Mouse (Mus musculus): ENCODE measurements at regions not wholly inside any gene's neighbourhood (a gene's known extent, or its start where the extent isn't known, plus 50 kb on each side); places are given as distances from the start of the nearest gene placed in this dataset.
A peak's percentile ranks its signal among the peaks of the same experiment; 100 is the strongest.

- no peak for DNase-seq (ENCODE audit: low read depth)
- no peak for TF ChIP-seq CTCF (IDR thresholded peaks at IDR 0.05; ENCODE audit: borderline replicate concordance, extremely low read depth, insufficient read depth, insufficient read length)
- TF ChIP-seq POLR2A (IDR thresholded peaks at IDR 0.05; ENCODE audit: borderline replicate concordance, extremely low read depth, insufficient read depth, insufficient read length, poor library complexity, severe bottlenecking): no peak
These were observed 232.0 kb downstream of the Wdr72 start for GRCm38 (mm10) chr9:74342176-74342575.

DNA sequence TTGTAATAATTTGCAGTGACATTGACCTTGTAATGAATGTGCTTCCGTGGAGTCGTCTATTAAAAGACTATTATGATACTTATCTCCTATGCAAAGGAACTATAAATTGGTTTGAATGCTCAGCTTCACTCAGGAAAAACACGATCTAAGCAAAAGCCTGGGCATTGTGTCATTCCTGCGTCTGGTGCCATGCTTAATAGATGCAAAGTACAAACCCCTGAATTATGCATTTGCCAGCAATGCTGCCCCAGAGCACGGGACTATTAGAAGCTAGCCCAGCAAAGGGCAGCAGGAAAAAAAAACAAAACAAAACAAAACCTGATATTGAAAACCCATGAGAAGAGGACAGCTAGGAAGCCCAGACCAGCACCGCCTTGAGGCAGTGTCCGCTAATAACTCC is 234.9 kb downstream of the Wdr72 start:
- TF ChIP-seq POLR2A (IDR thresholded peaks at IDR 0.05; ENCODE audit: borderline replicate concordance, extremely low read depth, insufficient read depth, insufficient read length, poor library complexity, severe bottlenecking): no peak
- TF ChIP-seq CTCF (IDR thresholded peaks at IDR 0.05; ENCODE audit: borderline replicate concordance, extremely low read depth, insufficient read depth, insufficient read length): no peak
- peak; percentile 57 for DNase-seq (ENCODE audit: low read depth)

DNA sequence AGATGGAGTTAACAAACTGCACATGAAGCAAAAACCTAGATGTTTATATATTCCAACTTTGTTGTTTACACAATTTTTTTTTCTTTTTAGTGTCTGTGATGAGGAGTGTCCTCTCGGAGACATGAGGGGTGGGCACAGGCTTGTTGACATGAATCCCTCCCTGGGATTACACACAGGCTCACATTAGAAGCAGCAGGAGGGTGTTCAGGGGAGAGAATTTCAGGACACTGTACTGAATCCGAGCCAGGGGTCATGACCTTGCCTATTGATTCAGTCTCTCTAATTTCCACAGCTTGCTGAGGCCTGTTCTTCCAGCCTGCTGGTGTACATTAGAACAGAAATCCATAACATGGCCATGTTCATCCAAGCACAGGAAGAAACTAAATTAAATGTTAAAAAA is 238.6 kb downstream of the Wdr72 start:
- no peak for TF ChIP-seq POLR2A (IDR thresholded peaks at IDR 0.05; ENCODE audit: borderline replicate concordance, extremely low read depth, insufficient read depth, insufficient read length, poor library complexity, severe bottlenecking)
- TF ChIP-seq CTCF (IDR thresholded peaks at IDR 0.05; ENCODE audit: borderline replicate concordance, extremely low read depth, insufficient read depth, insufficient read length): no peak

GRCm38 (mm10) chr9:74365930-74366438 is 255.8 kb downstream of the Wdr72 start:
- TF ChIP-seq POLR2A (IDR thresholded peaks at IDR 0.05; ENCODE audit: borderline replicate concordance, extremely low read depth, insufficient read depth, insufficient read length, poor library complexity, severe bottlenecking) (no peak), CTCF (IDR thresholded peaks at IDR 0.05; ENCODE audit: borderline replicate concordance, extremely low read depth, insufficient read depth, insufficient read length) (no peak)

More for the DNA sequence above, 238.6 kb downstream of the Wdr72 start:
- no peak for DNase-seq (ENCODE audit: low read depth)

DNA sequence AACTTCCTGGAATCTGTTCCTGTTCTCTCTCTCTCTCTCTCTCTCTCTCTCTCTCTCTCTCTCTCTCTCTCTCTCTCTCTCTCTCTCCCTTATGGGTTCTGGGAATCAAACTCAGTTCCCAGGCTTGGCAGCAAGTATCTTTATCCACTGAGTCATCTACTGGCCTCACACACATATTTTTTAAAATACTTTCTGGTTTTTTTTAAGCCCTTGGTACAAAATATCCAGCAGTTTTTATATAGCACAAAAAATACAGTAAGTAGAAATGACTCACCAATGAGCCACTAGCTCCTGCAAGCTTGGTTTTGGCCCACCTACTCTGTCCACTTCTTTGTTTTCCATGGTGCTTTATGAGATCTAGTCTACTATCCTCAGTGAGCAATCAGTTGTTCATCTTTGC is 266.0 kb downstream of the Wdr72 start:
- DNase-seq (ENCODE audit: low read depth): no peak
- no peak for TF ChIP-seq CTCF (IDR thresholded peaks at IDR 0.05; ENCODE audit: borderline replicate concordance, extremely low read depth, insufficient read depth, insufficient read length)

More at GRCm38 (mm10) chr9:74365930-74366438, 255.8 kb downstream of the Wdr72 start:
- peak; percentile 46 for DNase-seq (ENCODE audit: low read depth)

- no peak for DNase-seq (ENCODE audit: low read depth)
- TF ChIP-seq CTCF (IDR thresholded peaks at IDR 0.05; ENCODE audit: borderline replicate concordance, extremely low read depth, insufficient read depth, insufficient read length) (no peak), POLR2A (IDR thresholded peaks at IDR 0.05; ENCODE audit: borderline replicate concordance, extremely low read depth, insufficient read depth, insufficient read length, poor library complexity, severe bottlenecking) (no peak)
These were observed 267.0 kb downstream of the Wdr72 start for GRCm38 (mm10) chr9:74377204-74377603.

GRCm38 (mm10) chr9:74384206-74384896 is 274.2 kb downstream of the Wdr72 start:
- DNase-seq (ENCODE audit: low read depth): peak; percentile 77
- TF ChIP-seq CTCF (IDR thresholded peaks at IDR 0.05; ENCODE audit: borderline replicate concordance, extremely low read depth, insufficient read depth, insufficient read length) (no peak), POLR2A (IDR thresholded peaks at IDR 0.05; ENCODE audit: borderline replicate concordance, extremely low read depth, insufficient read depth, insufficient read length, poor library complexity, severe bottlenecking) (no peak)

DNA sequence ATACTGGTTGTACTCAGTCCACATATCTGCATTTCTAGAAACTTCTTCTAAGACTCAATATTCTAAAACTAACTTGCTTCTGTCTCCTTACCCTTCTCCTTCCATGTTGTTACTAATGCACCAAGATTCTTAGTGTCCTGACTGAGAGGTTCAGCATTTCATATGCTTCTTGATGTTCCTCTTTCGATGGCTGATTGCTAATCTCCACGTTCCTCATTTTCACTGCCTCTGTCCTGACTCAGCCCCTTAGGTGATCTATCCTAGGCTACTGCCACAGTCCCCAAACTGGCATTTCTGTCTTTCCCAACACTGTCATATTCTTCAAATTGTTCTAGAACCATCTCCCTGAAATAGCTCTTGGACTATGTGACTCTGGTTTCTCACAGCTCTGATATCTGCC is 315.4 kb downstream of the Wdr72 start:
- DNase-seq (ENCODE audit: low read depth): no peak
- TF ChIP-seq CTCF (IDR thresholded peaks at IDR 0.05; ENCODE audit: borderline replicate concordance, extremely low read depth, insufficient read depth, insufficient read length) (no peak), POLR2A (IDR thresholded peaks at IDR 0.05; ENCODE audit: borderline replicate concordance, extremely low read depth, insufficient read depth, insufficient read length, poor library complexity, severe bottlenecking) (no peak)

GRCm38 (mm10) chr9:74449981-74450380 is 339.8 kb downstream of the Wdr72 start:
- TF ChIP-seq POLR2A (IDR thresholded peaks at IDR 0.05; ENCODE audit: borderline replicate concordance, extremely low read depth, insufficient read depth, insufficient read length, poor library complexity, severe bottlenecking): no peak
- no peak for TF ChIP-seq CTCF (IDR thresholded peaks at IDR 0.05; ENCODE audit: borderline replicate concordance, extremely low read depth, insufficient read depth, insufficient read length)
- peak; percentile 61 for DNase-seq (ENCODE audit: low read depth)

DNA sequence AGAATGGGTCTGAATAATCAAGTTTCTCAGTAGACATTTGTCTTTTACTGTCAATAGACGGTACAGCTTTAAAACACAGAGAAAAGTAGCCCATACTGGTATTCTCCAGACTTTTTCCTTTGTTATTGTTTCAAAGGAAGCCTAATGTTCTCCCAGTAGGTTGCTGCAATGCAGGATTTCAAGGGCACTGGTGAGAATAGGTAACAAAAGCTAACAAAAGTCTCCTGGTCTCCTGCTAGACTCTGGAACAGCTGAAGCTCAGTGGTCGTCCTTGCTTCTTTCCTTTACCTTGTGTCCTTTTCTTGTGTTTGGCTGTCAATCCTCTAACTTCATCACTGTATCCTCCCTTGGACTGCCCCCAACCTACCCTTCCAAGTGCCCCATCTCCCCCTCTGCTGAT is 350.9 kb downstream of the Wdr72 start:
- DNase-seq (ENCODE audit: low read depth): no peak
- TF ChIP-seq POLR2A (IDR thresholded peaks at IDR 0.05; ENCODE audit: borderline replicate concordance, extremely low read depth, insufficient read depth, insufficient read length, poor library complexity, severe bottlenecking) (no peak), CTCF (IDR thresholded peaks at IDR 0.05; ENCODE audit: borderline replicate concordance, extremely low read depth, insufficient read depth, insufficient read length) (no peak)

DNA sequence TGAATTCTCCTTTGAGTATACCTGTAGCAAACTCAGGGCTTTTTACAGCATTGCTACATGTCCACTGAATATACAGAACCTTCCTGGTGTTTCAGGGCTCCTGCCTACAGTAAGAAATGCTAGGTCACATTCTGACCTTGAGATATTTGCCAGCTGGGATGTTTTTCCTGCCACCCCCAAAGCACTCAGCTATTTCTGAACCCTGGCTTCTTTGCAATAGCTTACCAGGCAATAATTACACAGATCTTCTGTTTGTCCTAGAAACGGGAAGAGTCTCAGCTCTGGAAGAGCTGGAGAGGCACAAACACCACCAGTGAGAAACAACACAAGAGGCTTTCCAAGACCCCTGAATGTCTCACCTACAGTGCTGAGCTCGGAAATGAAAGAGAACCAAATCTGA is 366.7 kb downstream of the Wdr72 start:
- DNase-seq (ENCODE audit: low read depth): no peak
- TF ChIP-seq CTCF (IDR thresholded peaks at IDR 0.05; ENCODE audit: borderline replicate concordance, extremely low read depth, insufficient read depth, insufficient read length): no peak
- no peak for TF ChIP-seq POLR2A (IDR thresholded peaks at IDR 0.05; ENCODE audit: borderline replicate concordance, extremely low read depth, insufficient read depth, insufficient read length, poor library complexity, severe bottlenecking)

- DNase-seq (ENCODE audit: low read depth): peak; percentile 27
- TF ChIP-seq CTCF (IDR thresholded peaks at IDR 0.05; ENCODE audit: borderline replicate concordance, extremely low read depth, insufficient read depth, insufficient read length) (no peak), POLR2A (IDR thresholded peaks at IDR 0.05; ENCODE audit: borderline replicate concordance, extremely low read depth, insufficient read depth, insufficient read length, poor library complexity, severe bottlenecking) (no peak)
These were observed 369.1 kb downstream of the Wdr72 start for GRCm38 (mm10) chr9:74479273-74479672.

Data from brain, embryonic 14.5 days (tissue).